Mouse (Mus musculus): ENCODE data around the gene Arf6. TPM values are rescaled to one million over a fixed set of nuclear protein-coding genes. Genes with fewer than 3 reads are reported as not detected.

Gene Arf6
- total and polyA plus RNA-seq, 2 experiments from 2014 or later: 41.6 to 112 TPM

GRCm38 (mm10) chr12:69390000-69390698, 18.2 kb downstream of the Arf6 start:
- H3K4me3 ChIP-seq (ENCODE audit: low read length): no peak overlapping the region
- no peaks in the 10 kb centered on the region for H3K9me3 ChIP-seq (ENCODE audit: low read length)
- H3K27me3 ChIP-seq (ENCODE audit: insufficient read depth, low read length): no peaks in the 10 kb centered on the region
- DNase-seq (ENCODE audit: low spot score) (no peak), ATAC-seq (no peak)
- no peaks in the 10 kb centered on the region for H3K4me1 ChIP-seq (ENCODE audit: insufficient read depth, low read length)
- 66% methylated on average over 7 of the region's 7 CpGs for WGBS
- no peak for TF ChIP-seq CTCF (IDR thresholded peaks at IDR 0.05; ENCODE audit: low read depth)
- H3K27ac ChIP-seq: no peak overlapping the region
- no peaks in the 10 kb centered on the region for H3K36me3 ChIP-seq (ENCODE audit: insufficient read depth, low read length)
- no peak overlapping the region for H3K9ac ChIP-seq (replicated peaks; ENCODE audit: low read length)
- no peak overlapping the region for H3K4me2 ChIP-seq (ENCODE audit: low read depth, low read length)

GRCm38 (mm10) chr12:69393076-69393475, 21.1 kb downstream of the Arf6 start:
- Histone ChIP-seq H3K36me3 (ENCODE audit: insufficient read depth, low read length) (no peaks in the 10 kb centered on the region), H3K27me3 (ENCODE audit: insufficient read depth, low read length) (no peaks in the 10 kb centered on the region), H3K4me1 (ENCODE audit: insufficient read depth, low read length) (no peaks in the 10 kb centered on the region), H3K9ac (replicated peaks; ENCODE audit: low read length) (no peak overlapping the region), H3K4me2 (ENCODE audit: low read depth, low read length) (no peak overlapping the region), H3K4me3 (ENCODE audit: low read length) (no peak overlapping the region), H3K27ac (no peak overlapping the region), H3K9me3 (ENCODE audit: low read length) (no peaks in the 10 kb centered on the region)
- DNase-seq (ENCODE audit: low spot score): no peak
- TF ChIP-seq CTCF (IDR thresholded peaks at IDR 0.05; ENCODE audit: low read depth): no peak
- WGBS: 77% methylated on average over 10 of the region's 10 CpGs
- no peak for ATAC-seq

DNA sequence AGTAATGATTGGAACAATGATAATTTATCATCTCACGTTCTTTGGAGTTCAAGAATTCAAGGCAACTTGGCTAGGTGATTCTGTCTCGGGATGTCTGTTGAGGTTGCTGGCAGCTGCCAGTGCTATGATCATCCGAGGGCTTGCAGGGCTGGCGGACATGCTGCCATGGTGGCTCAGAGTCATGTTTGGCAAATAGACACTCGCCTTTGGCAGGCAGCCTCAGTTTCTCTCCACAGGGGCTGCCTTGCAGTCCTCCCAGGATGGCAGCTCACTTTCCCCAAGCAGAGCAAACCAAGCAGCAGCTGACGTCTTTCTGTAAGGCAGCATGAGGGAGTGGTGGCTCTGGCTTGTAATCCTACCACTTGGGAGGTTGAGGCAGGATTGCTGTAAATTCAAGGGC, 22.5 kb downstream of the Arf6 start:
- no peak overlapping the region for H3K4me2 ChIP-seq (ENCODE audit: low read depth, low read length)
- H3K4me1 ChIP-seq (ENCODE audit: insufficient read depth, low read length): no peaks in the 10 kb centered on the region
- no peaks in the 10 kb centered on the region for H3K36me3 ChIP-seq (ENCODE audit: insufficient read depth, low read length)
- no peak overlapping the region for H3K4me3 ChIP-seq (ENCODE audit: low read length)
- no peaks in the 10 kb centered on the region for H3K9me3 ChIP-seq (ENCODE audit: low read length)
- WGBS: 57% methylated on average over 6 of the region's 6 CpGs
- H3K9ac ChIP-seq (replicated peaks; ENCODE audit: low read length): no peak overlapping the region
- DNase-seq (ENCODE audit: low spot score) (peak; percentile 75), ATAC-seq (0 out of 2 replicates have a peak, but pooled peaks have one; percentile 55)
- TF ChIP-seq CTCF (IDR thresholded peaks at IDR 0.05; ENCODE audit: low read depth): no peak
- H3K27me3 ChIP-seq (ENCODE audit: insufficient read depth, low read length): no peaks in the 10 kb centered on the region
- no peak overlapping the region for H3K27ac ChIP-seq

DNA sequence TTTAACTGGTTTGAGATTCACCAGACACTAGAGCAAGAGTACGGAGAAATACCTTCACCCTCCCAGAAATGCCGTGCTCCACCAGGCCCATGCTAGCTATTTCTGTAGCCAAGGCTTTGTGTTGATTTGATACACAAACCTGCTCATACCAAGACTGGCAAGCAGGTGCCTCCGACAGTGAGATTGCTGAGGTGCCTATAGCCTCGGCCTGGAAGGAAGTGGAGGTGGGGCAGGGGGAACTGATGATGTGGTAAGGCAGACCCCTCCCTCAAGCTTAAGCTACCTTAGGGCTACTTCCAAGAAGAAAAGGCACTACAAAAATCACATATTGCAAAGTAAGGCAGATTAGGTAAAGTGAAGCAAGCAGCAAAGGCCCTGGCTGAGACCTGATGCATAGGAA, 28.4 kb downstream of the Arf6 start:
- Histone ChIP-seq H3K4me1 (ENCODE audit: insufficient read depth, low read length) (no peaks in the 10 kb centered on the region), H3K27me3 (ENCODE audit: insufficient read depth, low read length) (no peaks in the 10 kb centered on the region), H3K9me3 (ENCODE audit: low read length) (no peaks in the 10 kb centered on the region), H3K27ac (no peak overlapping the region), H3K4me2 (ENCODE audit: low read depth, low read length) (no peak overlapping the region), H3K4me3 (ENCODE audit: low read length) (no peak overlapping the region), H3K36me3 (ENCODE audit: insufficient read depth, low read length) (no peaks in the 10 kb centered on the region), H3K9ac (replicated peaks; ENCODE audit: low read length) (no peak overlapping the region)
- TF ChIP-seq CTCF (IDR thresholded peaks at IDR 0.05; ENCODE audit: low read depth): no peak
- DNase-seq (ENCODE audit: low spot score) (no peak), ATAC-seq (no peak)
- 84% methylated on average over 4 of the region's 4 CpGs for WGBS

GRCm38 (mm10) chr12:69400871-69401286, 28.9 kb downstream of the Arf6 start:
- H3K27ac ChIP-seq: no peak overlapping the region
- H3K27me3 ChIP-seq (ENCODE audit: insufficient read depth, low read length): no peaks in the 10 kb centered on the region
- TF ChIP-seq CTCF (IDR thresholded peaks at IDR 0.05; ENCODE audit: low read depth): no peak
- 20% methylated on average over 2 of the region's 2 CpGs for WGBS
- H3K9me3 ChIP-seq (ENCODE audit: low read length): no peaks in the 10 kb centered on the region
- H3K4me2 ChIP-seq (ENCODE audit: low read depth, low read length): no peak overlapping the region
- no peak overlapping the region for H3K4me3 ChIP-seq (ENCODE audit: low read length)
- no peak for ATAC-seq
- H3K4me1 ChIP-seq (ENCODE audit: insufficient read depth, low read length): no peaks in the 10 kb centered on the region
- peak; percentile 12 for DNase-seq (ENCODE audit: low spot score)
- no peak overlapping the region for H3K9ac ChIP-seq (replicated peaks; ENCODE audit: low read length)
- no peaks in the 10 kb centered on the region for H3K36me3 ChIP-seq (ENCODE audit: insufficient read depth, low read length)

GRCm38 (mm10) chr12:69402100-69402499, 30.1 kb downstream of the Arf6 start:
- Histone ChIP-seq H3K4me2 (ENCODE audit: low read depth, low read length) (no peak overlapping the region), H3K4me3 (ENCODE audit: low read length) (no peak overlapping the region), H3K9ac (replicated peaks; ENCODE audit: low read length) (no peak overlapping the region), H3K27me3 (ENCODE audit: insufficient read depth, low read length) (no peaks in the 10 kb centered on the region), H3K36me3 (ENCODE audit: insufficient read depth, low read length) (no peaks in the 10 kb centered on the region), H3K27ac (no peak overlapping the region), H3K4me1 (ENCODE audit: insufficient read depth, low read length) (no peaks in the 10 kb centered on the region), H3K9me3 (ENCODE audit: low read length) (no peaks in the 10 kb centered on the region)
- DNase-seq (ENCODE audit: low spot score) (no peak), ATAC-seq (no peak)
- TF ChIP-seq CTCF (IDR thresholded peaks at IDR 0.05; ENCODE audit: low read depth): no peak
- 57% methylated on average over 9 of the region's 9 CpGs for WGBS

- DNase-seq (ENCODE audit: low spot score) (no peak), ATAC-seq (no peak)
- no peaks in the 10 kb centered on the region for H3K36me3 ChIP-seq (ENCODE audit: insufficient read depth, low read length)
- no peak overlapping the region for H3K4me2 ChIP-seq (ENCODE audit: low read depth, low read length)
- 91% methylated on average over 13 of the region's 13 CpGs for WGBS
- H3K4me3 ChIP-seq (ENCODE audit: low read length): no peak overlapping the region
- no peaks in the 10 kb centered on the region for H3K4me1 ChIP-seq (ENCODE audit: insufficient read depth, low read length)
- H3K9ac ChIP-seq (replicated peaks; ENCODE audit: low read length): no peak overlapping the region
- H3K27ac ChIP-seq: no peak overlapping the region
- no peaks in the 10 kb centered on the region for H3K27me3 ChIP-seq (ENCODE audit: insufficient read depth, low read length)
- H3K9me3 ChIP-seq (ENCODE audit: low read length): no peaks in the 10 kb centered on the region
- TF ChIP-seq CTCF (IDR thresholded peaks at IDR 0.05; ENCODE audit: low read depth): no peak
Measured at GRCm38 (mm10) chr12:69402594-69403167, 30.7 kb downstream of the Arf6 start.
